Mouse (Mus musculus): ENCODE data around the gene Epn1. TPM values are rescaled to one million over a fixed set of nuclear protein-coding genes. Genes with fewer than 3 reads are reported as not detected.
"Not testable (repeated sequence)": the region's sequence is repeated elsewhere in the genome, so short reads cannot be mapped to it uniquely, and the experiment has no call there.

The Epn1 gene
- polyA plus RNA-seq, 1 experiment: 238 TPM

GRCm38 (mm10) chr7:5057381-5057780 is 22.7 kb upstream of the Epn1 start:
- 37% methylated on average over 8 of the region's 8 CpGs for WGBS
- DNase-seq (ENCODE audit: low read depth, low spot score): no peak

GRCm38 (mm10) chr7:5057804-5058203 is 22.2 kb upstream of the Epn1 start:
- no peak for DNase-seq (ENCODE audit: low read depth, low spot score)
- 45% methylated on average over 11 of the region's 11 CpGs for WGBS

GRCm38 (mm10) chr7:5058631-5059030 is 21.4 kb upstream of the Epn1 start:
- WGBS: 100% methylated on average over 1 of the region's 1 CpGs
- DNase-seq (ENCODE audit: low read depth, low spot score): no peak

- no peak for DNase-seq (ENCODE audit: low read depth, low spot score)
- 94% methylated on average over 12 of the region's 12 CpGs for WGBS
These were observed 20.6 kb upstream of the Epn1 start for GRCm38 (mm10) chr7:5059421-5059820.

GRCm38 (mm10) chr7:5060239-5060731 is 19.8 kb upstream of the Epn1 start:
- 2% methylated on average over 27 of the region's 27 CpGs for WGBS
- no peak for DNase-seq (ENCODE audit: low read depth, low spot score)

GRCm38 (mm10) chr7:5060944-5061773 is 18.9 kb upstream of the Epn1 start:
- WGBS: under 1% methylated on average over 60 of the region's 60 CpGs
- DNase-seq (ENCODE audit: low read depth, low spot score): peak; percentile 95

GRCm38 (mm10) chr7:5061774-5062359 is 18.2 kb upstream of the Epn1 start, which contains the start of gene U2af2:
TSS of gene U2af2 (plus strand) at chr7:5062143.
- DNase-seq (ENCODE audit: low read depth, low spot score): no peak
- under 1% methylated on average over 63 of the region's 65 CpGs for WGBS

GRCm38 (mm10) chr7:5062360-5063001 is 17.6 kb upstream of the Epn1 start:
- under 1% methylated on average over 51 of the region's 51 CpGs for WGBS
- DNase-seq (ENCODE audit: low read depth, low spot score): no peak

- WGBS: 87% methylated on average over 6 of the region's 6 CpGs
- no peak for DNase-seq (ENCODE audit: low read depth, low spot score)
These were observed 15.1 kb upstream of the Epn1 start for GRCm38 (mm10) chr7:5064886-5065285.

- DNase-seq (ENCODE audit: low read depth, low spot score): no peak
- WGBS: 32% methylated on average over 1 of the region's 1 CpGs
These were observed 6.4 kb upstream of the Epn1 start for GRCm38 (mm10) chr7:5073586-5073985.

GRCm38 (mm10) chr7:5074984-5075383 is 5.1 kb upstream of the Epn1 start:
- DNase-seq (ENCODE audit: low read depth, low spot score): no peak
- WGBS: 92% methylated on average over 5 of the region's 5 CpGs

- no peak for DNase-seq (ENCODE audit: low read depth, low spot score)
- WGBS: 75% methylated on average over 2 of the region's 2 CpGs
These were observed 3.1 kb upstream of the Epn1 start for GRCm38 (mm10) chr7:5076931-5077330.

GRCm38 (mm10) chr7:5079365-5080009 is 548 bp upstream of the Epn1 start:
- 34% methylated on average over 11 of the region's 13 CpGs for WGBS
- not testable (repeated sequence) for DNase-seq (ENCODE audit: low read depth, low spot score)

GRCm38 (mm10) chr7:5080815-5081214 is 780 bp downstream of the Epn1 start:
- WGBS: 4% methylated on average over 6 of the region's 6 CpGs
- no peak for DNase-seq (ENCODE audit: low read depth, low spot score)

- WGBS: 20% methylated on average over 6 of the region's 6 CpGs
These were observed 1.2 kb downstream of the Epn1 start for GRCm38 (mm10) chr7:5081241-5081640.

GRCm38 (mm10) chr7:5081939-5082338 is 1.9 kb downstream of the Epn1 start:
- 51% methylated on average over 2 of the region's 2 CpGs for WGBS
- no peak for DNase-seq (ENCODE audit: low read depth, low spot score)

More at GRCm38 (mm10) chr7:5081241-5081640, 1.2 kb downstream of the Epn1 start:
- DNase-seq (ENCODE audit: low read depth, low spot score): no peak

GRCm38 (mm10) chr7:5083325-5084105 is 3.5 kb downstream of the Epn1 start:
- 67% methylated on average over 18 of the region's 18 CpGs for WGBS
- DNase-seq (ENCODE audit: low read depth, low spot score): no peak

- WGBS: 100% methylated on average over 1 of the region's 1 CpGs
- DNase-seq (ENCODE audit: low read depth, low spot score): no peak
These were observed 5.5 kb downstream of the Epn1 start for GRCm38 (mm10) chr7:5085512-5085911.

- 31% methylated on average over 5 of the region's 5 CpGs for WGBS
- no peak for DNase-seq (ENCODE audit: low read depth, low spot score)
These were observed 6.9 kb downstream of the Epn1 start for GRCm38 (mm10) chr7:5086921-5087440.
